Mouse (Mus musculus) kidney, adult 18-20 months (tissue): ENCODE data around the gene Tas2r105.

Experiments used
- DNase-seq: peaks from one replicate; pipeline ENCODE4 v3.0.0; 2021

Tas2r105 gene

GRCm38 (mm10) chr6:131687395-131687794 lies at the start of gene Tas2r105:
Gene Tas2r105, minus strand, starts transcription at chr6:131687495.
- no peak for DNase-seq

GRCm38 (mm10) chr6:131712803-131713202 lies 25.5 kb upstream of the Tas2r105 start:
- no peak for DNase-seq

- DNase-seq = no peak
These were observed 2.7 kb upstream of the Tas2r105 start, which contains the start of gene Tas2r114 for GRCm38 (mm10) chr6:131689963-131690362. Gene Tas2r114, minus strand, starts transcription at chr6:131690063.

GRCm38 (mm10) chr6:131685644-131686043 lies 1.7 kb downstream of the Tas2r105 start, which contains the start of gene Tas2r104:
Gene Tas2r104, minus strand, starts transcription at chr6:131685744.
- no peak for DNase-seq

GRCm38 (mm10) chr6:131678786-131679185 lies 8.5 kb downstream of the Tas2r105 start, which contains the start of gene Tas2r106:
Gene Tas2r106, minus strand, starts transcription at chr6:131678886.
- no peak for DNase-seq

GRCm38 (mm10) chr6:131660049-131660448 lies 27.2 kb downstream of the Tas2r105 start, which contains the start of gene Tas2r107:
Gene Tas2r107, minus strand, starts transcription at chr6:131660149.
- no peak for DNase-seq
